In genomic region chr14:60525284-60525962, GRCm38 (mm10) we compare ENCODE assay signal across 8 mouse cellular contexts.
DNase-seq lines count a peak whose midpoint lies in the region; TF ChIP-seq lines count a peak whose summit lies in the region.

No protein-coding gene starts in this region.

- peaks cover 2% of the 10 kb centered on the region for H3K4me1 ChIP-seq in liver, adult 2 months (ENCODE audit: control insufficient read depth, insufficient read depth, low read length)
- no peaks in the 10 kb centered on the region for H3K4me1 ChIP-seq in testis, adult 2 months (ENCODE audit: control insufficient read depth, insufficient read depth, low read length)

- no peaks in the 10 kb centered on the region for H3K79me2 ChIP-seq in liver, adult 2 months (ENCODE audit: control insufficient read depth, insufficient read depth, low read length)

- no peak overlapping the region for H3K27ac ChIP-seq in liver, adult 2 months (replicated peaks; ENCODE audit: insufficient read depth, low read depth, low read length)
- no peak overlapping the region for H3K27ac ChIP-seq in testis, adult 2 months (ENCODE audit: control insufficient read depth, insufficient read depth, low read depth, low read length)

- no peaks in the 10 kb centered on the region for H3K36me3 ChIP-seq in liver, adult 2 months (ENCODE audit: control insufficient read depth, insufficient read depth, low read length)
- H3K36me3 ChIP-seq in testis, adult 2 months (ENCODE audit: control insufficient read depth, insufficient read depth, low read length), result no peaks in the 10 kb centered on the region

- no peak overlapping the region for H3K4me3 ChIP-seq in liver, adult 2 months (ENCODE audit: insufficient read depth, low read depth, low read length)
- no peak overlapping the region for H3K4me3 ChIP-seq in testis, adult 2 months (ENCODE audit: control insufficient read depth, low read depth, low read length)

- intact Hi-C loops in gastrocnemius, postnatal 14 days (cut with DNase I; ENCODE audit: low total_unique reads), result loop anchor here (2.0 to 10.0 kb wide), 2 partner anchors 163 to 239 kb away; partner anchors contain the start of gene C1qtnf9

- 64% methylated on average over 13 of the region's 13 CpGs for WGBS in liver, adult 2 months

- DNase-seq in A20 (ENCODE audit: low read depth, low spot score) (peak; percentile 65), R1 (ENCODE audit: low read depth, low spot score) (peak; percentile 76)
- DNase-seq in cerebellum, postnatal 25 days, result peak; percentile 69 to 83
- DNase-seq in gastrocnemius, postnatal 14 days, result peak; percentile 38
- DNase-seq in kidney, adult 9 months, result peak; percentile 80
- peak; percentile 62 for DNase-seq in liver, adult 2 months (ENCODE audit: extremely low read depth, low read depth, low spot score)
- peak; percentile 57 to 74 for DNase-seq in natural killer cell, adult 2 months (ENCODE audit: low spot score in 2 of 2)

- H3K9ac ChIP-seq in liver, adult 2 months (ENCODE audit: low read depth, low read length), result no peak overlapping the region

- no peaks in the 10 kb centered on the region for H3K27me3 ChIP-seq in liver, adult 2 months (ENCODE audit: control insufficient read depth, insufficient read depth, low read length)
- no peaks in the 10 kb centered on the region for H3K27me3 ChIP-seq in testis, adult 2 months (ENCODE audit: control insufficient read depth, insufficient read depth, low read length)

- peak; percentile 57 for TF ChIP-seq CTCF in liver, adult 2 months (IDR thresholded peaks at IDR 0.05; ENCODE audit: low read depth, low read length)
- TF ChIP-seq CTCF in testis, adult 2 months (IDR thresholded peaks at IDR 0.05; ENCODE audit: control insufficient read depth, insufficient read depth, insufficient replicate concordance, low read depth, low read length), result 0 out of 2 replicates have a peak, but pooled peaks have one; percentile 16

- no peak for TF ChIP-seq POLR2A in liver, adult 2 months (IDR thresholded peaks at IDR 0.05; ENCODE audit: extremely low read depth, insufficient read depth, low read length)
- no peak for TF ChIP-seq POLR2A in testis, adult 2 months (IDR thresholded peaks at IDR 0.05; ENCODE audit: control insufficient read depth, low read depth, low read length)
